In genomic region chr17:33484020-33484419, GRCm38 (mm10) we compare ENCODE assay signal across 17 mouse cellular contexts. TPM values are rescaled to one million over a fixed set of nuclear protein-coding genes. Genes with fewer than 3 reads are reported as not detected.
A peak's percentile ranks its signal among the peaks of the same experiment; 100 is the strongest.
DNase-seq lines count a peak whose midpoint lies in the region; ATAC-seq and TF ChIP-seq lines count a peak whose summit lies in the region.
"Had no signal": no experiment of that assay in that cellular context is flagged by ENCODE, and none has a peak within 500 bp of the region (broad histone marks: within the 10 kb centered on the region; RNA-seq: fewer than 3 reads in every experiment).

No protein-coding gene starts in this region.

- 0 out of 2 replicates have a peak, but pooled peaks cover 13% of the 10 kb centered on the region for H3K4me1 ChIP-seq in lung, embryonic 15.5 days
- no peaks in the 10 kb centered on the region for H3K4me1 ChIP-seq in lung, adult 2 months (ENCODE audit: control insufficient read depth, insufficient read depth, low read length)
- no peaks in the 10 kb centered on the region for H3K4me1 ChIP-seq in intestine, postnatal 0 days (replicated peaks; ENCODE audit: control insufficient read depth, insufficient read depth, low read length)

- no peaks in the 10 kb centered on the region for H3K9me3 ChIP-seq in lung, embryonic 15.5 days
- no peaks in the 10 kb centered on the region for H3K9me3 ChIP-seq in intestine, postnatal 0 days (ENCODE audit: control insufficient read depth)

- DNase-seq in lung, adult 2 months = no peak
- DNase-seq in thymus, postnatal 25 days = peak; percentile 85
- DNase-seq in cerebellum, adult 11 months = no peak
- DNase-seq in urinary bladder, postnatal 4 days (ENCODE audit: low spot score in 2 of 2) = no peak
- DNase-seq: adrenal gland, postnatal 25 days; heart, adult 18-20 months; kidney, adult 11 months; kidney, postnatal 4 days; right cerebral cortex, postnatal 14 days had no signal

- no peak overlapping the region for H3K9ac ChIP-seq in lung, embryonic 15.5 days
- H3K9ac ChIP-seq in intestine, postnatal 0 days (ENCODE audit: low read depth, low read length) = no peak overlapping the region

- TF ChIP-seq POLR2A in lung, adult 2 months (IDR thresholded peaks at IDR 0.05; ENCODE audit: borderline replicate concordance, extremely low read depth, low read depth, low read length) = no peak

- no peak for TF ChIP-seq CTCF in lung, adult 2 months (IDR thresholded peaks at IDR 0.05; ENCODE audit: insufficient read depth, low read length)
- TF ChIP-seq CTCF in intestine, postnatal 0 days (IDR thresholded peaks at IDR 0.05; ENCODE audit: low read depth) = no peak

- no peak overlapping the region for H3K4me3 ChIP-seq in lung, embryonic 15.5 days
- no peak overlapping the region for H3K4me3 ChIP-seq in lung, adult 2 months (replicated peaks; ENCODE audit: extremely low read depth, low read depth, low read length)
- H3K4me3 ChIP-seq in intestine, postnatal 0 days (ENCODE audit: low read depth, low read length) = no peak overlapping the region

- no peaks in the 10 kb centered on the region for H3K27me3 ChIP-seq in lung, embryonic 15.5 days
- no peaks in the 10 kb centered on the region for H3K27me3 ChIP-seq in intestine, postnatal 0 days (replicated peaks; ENCODE audit: control insufficient read depth, insufficient read depth, low read length)

- no peaks in the 10 kb centered on the region for H3K36me3 ChIP-seq in lung, embryonic 15.5 days
- no peaks in the 10 kb centered on the region for H3K36me3 ChIP-seq in intestine, postnatal 0 days (ENCODE audit: control insufficient read depth, insufficient read depth)

- WGBS in lung, embryonic 15.5 days = 36% methylated on average over 6 of the region's 6 CpGs
- 9% methylated on average over 6 of the region's 6 CpGs for WGBS in lung, adult 2 months
- WGBS in intestine, postnatal 0 days = 28% methylated on average over 6 of the region's 6 CpGs

- H3K4me2 ChIP-seq in lung, embryonic 15.5 days = no peak overlapping the region
- H3K4me2 ChIP-seq in intestine, postnatal 0 days (replicated peaks; ENCODE audit: low read depth) = no peak overlapping the region
- H3K4me2 ChIP-seq: liver, embryonic 11.5 days had no signal

- H3K27ac ChIP-seq in lung, embryonic 15.5 days = no peak overlapping the region
- no peak overlapping the region for H3K27ac ChIP-seq in intestine, postnatal 0 days (ENCODE audit: low read depth, low read length)
- H3K27ac ChIP-seq: macrophage had no signal

- ATAC-seq in lung, embryonic 15.5 days (ENCODE audit: borderline replicate concordance, extremely low read depth, low FRiP score, low TSS enrichment) = peak; percentile 23; the same call in 1 of the 2 replicates
- peak; percentile 78 for ATAC-seq in granulocyte monocyte progenitor cell, adult 5-6 weeks (replicated peaks; ENCODE audit: poor library complexity, severe bottlenecking)
- ATAC-seq in monocyte, adult 5-6 weeks (replicated peaks; ENCODE audit: insufficient number of reproducible peaks, low FRiP score, low TSS enrichment, poor library complexity, severe bottlenecking) = peak; percentile 53; the same call in 1 of the 2 replicates
- ATAC-seq in intestine, postnatal 0 days = no peak
- ATAC-seq: midbrain, embryonic 16.5 days had no signal

RNA-seq across cellular contexts. Expression of gene Adamts10, which starts 40.0 kb away (rescaled TPM):
- 119 and 142 TPM in 2 replicates for polyA plus RNA-seq in lung, embryonic 15.5 days (2015; fragmentation: Nextera tagmentation; extraction: Ambion mirVana)
- 252 and 259 TPM in 2 replicates for polyA plus RNA-seq in lung, adult 2 months (2012; rRNA removed)
- total RNA-seq in granulocyte monocyte progenitor cell, adult 5-6 weeks (2014; fragmentation: Nextera tagmentation) = 36.8 and 48.4 TPM in 2 replicates
- 18.3 and 19.7 TPM in 2 replicates for total RNA-seq in granulocyte monocyte progenitor cell, adult 5-6 weeks (2017)
- total RNA-seq in monocyte, adult 5-6 weeks (2017) = 71.1 to 159 TPM (median 83.0 TPM) in 3 replicates
- 5.9 and 8.1 TPM in 2 replicates for polyA plus RNA-seq in intestine, postnatal 0 days (2015; fragmentation: Nextera tagmentation; extraction: Ambion mirVana)

RNA-seq across cellular contexts. Expression of gene Actl9, which starts 51.3 kb away (rescaled TPM):
- not detected in 2 replicates for polyA plus RNA-seq in lung, embryonic 15.5 days (2015; fragmentation: Nextera tagmentation; extraction: Ambion mirVana)
- polyA plus RNA-seq in lung, adult 2 months (2012; rRNA removed) = 0.08 and 0.13 TPM in 2 replicates
- total RNA-seq in granulocyte monocyte progenitor cell, adult 5-6 weeks (2014; fragmentation: Nextera tagmentation) = not detected in 2 replicates
- not detected in 2 replicates for total RNA-seq in granulocyte monocyte progenitor cell, adult 5-6 weeks (2017)
- 1.2 TPM in 1 of 3 replicates, not detected in the others for total RNA-seq in monocyte, adult 5-6 weeks (2017)
- not detected in 2 replicates for polyA plus RNA-seq in intestine, postnatal 0 days (2015; fragmentation: Nextera tagmentation; extraction: Ambion mirVana)
- total RNA-seq: adrenal gland, postnatal 25 days; heart, adult 18-20 months had no signal
- polyA plus RNA-seq: heart, postnatal 0 days; liver, embryonic 11.5 days; macrophage; midbrain, embryonic 16.5 days had no signal

Comparison
In these comparisons a context has a peak if more than half of its experiments do, and no peak if none do; other contexts are left out.
1. RNA of gene Adamts10, which starts 40.0 kb away (polyA plus RNA-seq): 252 to 259 TPM in lung, adult 2 months and 119 to 142 TPM in lung, embryonic 15.5 days; 5.9 to 8.1 TPM in intestine, postnatal 0 days; every median in the first group is over 10 times any median in the second.